Mouse (Mus musculus) E14TG2a.4 (cell line): ENCODE data around the gene Pax2.

Experiments used
- CTCF ChIP-seq: conservative IDR thresholded peaks from 2 replicates; pipeline ENCODE4 v1.5.1; 2014; ENCODE audit warnings: low read length
- NANOG ChIP-seq: IDR thresholded peaks from 2 replicates; pipeline ENCODE4 v1.6.1; 2014; ENCODE audit warnings: borderline replicate concordance, low read length, mixed read lengths
- POU5F1 ChIP-seq: IDR thresholded peaks from 2 replicates; pipeline ENCODE4 v1.6.1; 2014; ENCODE audit warnings: low read length, borderline replicate concordance

DNA sequence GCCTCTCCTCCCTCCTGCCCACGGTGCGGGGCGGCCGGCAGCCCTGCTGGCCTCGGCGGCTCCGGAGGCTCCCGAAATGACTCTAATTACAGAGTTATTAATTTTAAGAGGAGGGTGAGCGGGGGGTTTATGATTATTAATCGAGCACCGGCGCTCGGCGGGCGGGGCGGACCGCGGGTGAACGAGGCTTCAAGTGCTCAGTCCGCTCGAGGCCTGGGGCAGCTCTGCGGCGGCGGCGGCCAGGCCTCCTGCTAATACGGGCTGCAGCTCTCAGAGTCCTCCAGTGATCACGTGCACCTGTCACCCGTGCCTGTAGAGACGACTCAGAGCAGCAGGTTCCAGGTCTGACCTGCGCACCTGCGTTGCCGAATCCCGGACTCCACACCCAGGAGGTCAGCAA lies 21.2 kb upstream of the Pax2 start:
- TF ChIP-seq CTCF (no peak), NANOG (no peak), POU5F1 (no peak)
